Mouse (Mus musculus): ENCODE data around the gene Cd164. TPM values are rescaled to one million over a fixed set of nuclear protein-coding genes. Genes with fewer than 3 reads are reported as not detected.

Gene Cd164
- 256 TPM for polyA plus RNA-seq (2017; shearing (Covaris generic))

DNA sequence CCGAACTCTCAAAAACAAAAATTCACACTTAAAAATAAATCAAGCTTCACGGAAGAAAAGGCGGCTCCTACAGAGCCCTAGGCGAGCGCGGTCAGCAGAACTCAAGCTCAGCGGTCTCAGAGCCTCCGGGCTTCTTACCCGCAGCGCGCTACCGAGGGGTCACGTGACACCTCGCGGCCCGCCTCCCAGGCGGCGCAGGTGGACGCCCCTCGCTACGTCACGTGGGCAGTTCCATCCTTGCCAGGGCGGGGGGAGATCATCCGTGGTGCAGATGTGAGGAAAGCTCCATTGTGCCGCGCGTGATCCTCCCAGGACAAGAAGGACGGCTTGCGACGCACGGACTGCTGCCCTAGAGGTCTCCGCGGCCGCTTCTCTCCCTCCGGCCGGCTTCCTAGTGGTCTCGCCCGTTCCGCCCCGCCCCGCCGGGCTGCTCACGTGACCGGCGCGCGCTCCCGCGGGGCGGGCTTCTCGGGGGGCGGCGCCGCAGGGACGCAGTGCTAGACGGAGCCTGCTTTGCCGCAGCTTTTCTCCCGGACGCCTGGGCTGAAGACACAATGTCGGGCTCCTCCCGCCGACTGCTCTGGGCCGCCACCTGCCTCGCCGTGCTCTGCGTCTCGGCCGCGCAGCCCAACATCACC, at the start of gene Cd164:
Gene Cd164, plus strand, starts transcription at position 434 of the 638 bp plus-strand sequence.

DNA sequence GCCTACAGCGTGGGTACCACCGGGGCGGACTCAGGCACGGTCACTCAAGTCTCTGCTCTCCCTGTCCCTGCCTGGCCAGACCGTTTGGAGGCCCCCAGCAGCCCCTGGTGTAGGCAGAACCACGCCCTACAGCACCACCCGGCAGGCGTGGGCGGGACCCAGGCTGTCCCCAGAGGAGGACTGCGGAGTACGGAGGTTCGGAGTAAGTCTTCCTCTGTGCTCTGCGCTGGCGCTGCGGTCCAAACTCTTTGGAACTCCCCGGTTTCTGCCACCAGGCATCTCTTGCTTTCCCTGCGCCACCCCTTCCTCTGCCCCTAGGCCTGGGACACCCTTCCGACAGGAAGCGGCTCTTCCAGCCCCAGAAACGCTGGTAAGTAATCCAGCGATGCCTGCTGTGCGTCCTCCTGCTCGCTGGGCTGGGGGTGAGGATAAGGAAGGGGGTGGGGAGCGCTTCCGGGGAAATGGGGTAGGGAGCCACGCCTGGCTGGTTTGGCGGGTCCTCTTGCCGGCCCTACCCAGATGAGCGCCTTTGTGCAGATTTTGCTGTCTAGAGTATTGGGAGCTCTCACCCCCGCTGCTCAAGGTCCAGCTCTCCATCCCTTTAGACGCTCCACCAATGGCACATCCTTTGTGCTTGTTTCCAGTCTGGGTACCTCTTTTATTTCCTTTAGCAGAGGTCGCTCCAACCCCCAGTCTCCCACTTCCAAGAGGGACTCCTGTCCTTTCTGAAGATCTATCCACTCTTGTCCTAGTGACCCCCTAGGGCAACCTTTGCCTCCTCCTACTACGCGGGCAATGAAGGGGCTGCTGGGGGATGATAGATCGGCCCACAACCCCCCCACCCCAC, 42.8 kb upstream of the Cd164 start, which contains the start of gene Mical1:
Gene Mical1, plus strand, starts transcription at position 144 of the 847 bp plus-strand sequence.

DNA sequence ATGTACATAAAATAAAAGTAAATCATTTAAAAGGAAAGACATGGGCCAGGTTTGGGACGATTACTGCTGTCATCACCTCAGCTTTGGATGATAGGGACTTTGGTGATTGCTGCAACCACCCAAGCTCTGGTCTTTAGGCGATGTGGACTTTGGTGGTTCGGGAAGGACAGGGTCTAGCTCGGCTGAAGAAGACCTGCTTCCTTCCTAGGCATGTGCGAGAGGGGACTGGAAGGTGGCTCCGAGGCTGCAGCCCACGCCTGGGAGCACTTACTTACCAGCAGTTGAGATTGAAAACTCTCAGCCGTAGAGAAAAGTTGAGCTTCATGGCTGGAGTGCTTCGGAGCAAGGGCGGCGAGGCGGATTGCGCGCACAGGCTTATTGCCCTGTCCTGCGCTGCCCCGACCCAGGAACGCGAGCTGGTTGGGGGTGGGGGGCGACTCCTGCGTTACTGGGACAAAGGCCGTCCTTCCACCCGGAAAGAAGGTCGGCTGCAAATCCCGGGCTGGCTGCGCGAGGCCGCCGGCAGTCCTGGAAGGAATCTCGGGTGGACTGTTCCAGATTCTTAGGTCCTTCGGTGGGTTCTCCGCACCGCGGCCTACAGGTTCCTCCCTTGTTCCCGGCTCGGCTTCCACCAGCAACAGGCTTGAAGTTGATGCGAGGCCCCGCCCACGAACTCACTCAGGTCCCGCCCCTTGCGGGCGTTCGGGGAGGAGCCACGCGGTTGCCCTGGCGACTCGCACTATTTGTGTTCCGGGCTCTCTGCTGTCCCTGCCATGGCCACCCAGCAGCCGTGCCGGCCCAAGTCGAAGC, 29.3 kb upstream of the Cd164 start, which contains the start of the genes Smpd2 and Ppil6:
Gene Smpd2, minus strand, starts transcription at position 662 of the 810 bp plus-strand sequence.
Gene Ppil6, plus strand, starts transcription at position 732 of the 810 bp plus-strand sequence.

Other genes with a start within 250 kb of the Cd164 start
- 38.5 TPM for gene Fig4, start 216.2 kb upstream of the Cd164 start, polyA plus RNA-seq (2017; shearing (Covaris generic))
- 0.05 TPM for gene Ak9, start 215.4 kb upstream of the Cd164 start, polyA plus RNA-seq (2017; shearing (Covaris generic))
- 54.7 TPM for gene Zbtb24, start 69.0 kb upstream of the Cd164 start, polyA plus RNA-seq (2017; shearing (Covaris generic))
- gene Mical1, start 43.1 kb upstream of the Cd164 start, polyA plus RNA-seq (2017; shearing (Covaris generic)) = 120 TPM
- gene Smpd2, start 29.0 kb upstream of the Cd164 start, polyA plus RNA-seq (2017; shearing (Covaris generic)) = 47.3 TPM
- gene Ppil6, start 29.0 kb upstream of the Cd164 start, polyA plus RNA-seq (2017; shearing (Covaris generic)) = not detected
- 1.3 TPM for gene Ccdc162, start 197.2 kb downstream of the Cd164 start, polyA plus RNA-seq (2017; shearing (Covaris generic))